Mouse (Mus musculus): ENCODE measurements around the gene Gata5. TPM values are rescaled to one million over a fixed set of nuclear protein-coding genes. Genes with fewer than 3 reads are reported as not detected.

Gata5 gene
- polyA plus RNA-seq, 1 experiment from 2014 or later = not detected

Other genes with a start within 250 kb of the Gata5 start
- gene Hrh3, start 230.2 kb downstream of the Gata5 start, polyA plus RNA-seq (2014; fragmentation: Nextera tagmentation; extraction: Ambion mirVana) = 2.7 and 3.8 TPM in 2 replicates
- 67.2 and 76.6 TPM in 2 replicates for gene Osbpl2, start 215.4 kb downstream of the Gata5 start, polyA plus RNA-seq (2014; fragmentation: Nextera tagmentation; extraction: Ambion mirVana)
- 158 and 179 TPM in 2 replicates for gene Adrm1, start 163.2 kb downstream of the Gata5 start, polyA plus RNA-seq (2014; fragmentation: Nextera tagmentation; extraction: Ambion mirVana)
- 1.2 and 1.8 TPM in 2 replicates for gene Lama5, start 108.8 kb downstream of the Gata5 start, polyA plus RNA-seq (2014; fragmentation: Nextera tagmentation; extraction: Ambion mirVana)
- 409 and 512 TPM in 2 replicates for gene Rps21, start 77.3 kb downstream of the Gata5 start, polyA plus RNA-seq (2014; fragmentation: Nextera tagmentation; extraction: Ambion mirVana)
- 32.0 and 37.5 TPM in 2 replicates for gene Cables2, start 61.2 kb downstream of the Gata5 start, polyA plus RNA-seq (2014; fragmentation: Nextera tagmentation; extraction: Ambion mirVana)
- gene Rbbp8nl, start 44.8 kb downstream of the Gata5 start, polyA plus RNA-seq (2014; fragmentation: Nextera tagmentation; extraction: Ambion mirVana) = not detected in 2 replicates
- gene Slco4a1, start 121.5 kb upstream of the Gata5 start, polyA plus RNA-seq (2014; fragmentation: Nextera tagmentation; extraction: Ambion mirVana) = 1.0 and 1.1 TPM in 2 replicates
- 0.89 and 1.3 TPM in 2 replicates for gene Ntsr1, start 165.3 kb upstream of the Gata5 start, polyA plus RNA-seq (2014; fragmentation: Nextera tagmentation; extraction: Ambion mirVana)
- 46.8 and 49.5 TPM in 2 replicates for gene Mrgbp, start 246.6 kb upstream of the Gata5 start, polyA plus RNA-seq (2014; fragmentation: Nextera tagmentation; extraction: Ambion mirVana)

Data from midbrain, embryonic 14.5 days (tissue).